Mouse (Mus musculus) heart, postnatal 36 days (tissue): ENCODE data around the gene Foxp1. TPM values are rescaled to one million over a fixed set of nuclear protein-coding genes. Genes with fewer than 3 reads are reported as not detected.

Source experiments
- DNase-seq, 2 experiments: peaks; one replicate each; pipeline ENCODE4 v3.0.0; 2021 to 2022
- intact Hi-C: fragments of 180-260 bp; cut with DNase I; formaldehyde crosslinking; loops from one replicate; pipeline ENCODE4 v1.15.1; 2025
- total RNA-seq, 2 experiments: library from RNA; stranded (reverse); gene quantifications; 2 replicates each; pipeline ENCODE4 v1.2.3; 2021

Foxp1 gene
- total RNA-seq, 2 experiments from 2014 or later: 31.9 to 39.3 TPM

GRCm38 (mm10) chr6:99093208-99093607, 429.3 kb downstream of the Foxp1 start:
- intact Hi-C loops: loop anchor here (5.0 kb wide), 1 partner anchor 61 kb away; no protein-coding TSS in a partner anchor
- no peak for DNase-seq

GRCm38 (mm10) chr6:99091799-99092198, 430.7 kb downstream of the Foxp1 start:
- DNase-seq: no peak
- intact Hi-C loops: loop anchor here (5.0 kb wide), 1 partner anchor 59 kb away; no protein-coding TSS in a partner anchor

GRCm38 (mm10) chr6:99087598-99087997, 434.9 kb downstream of the Foxp1 start:
- no peak for DNase-seq

GRCm38 (mm10) chr6:99084956-99085355, 437.6 kb downstream of the Foxp1 start:
- intact Hi-C loops: no loop called here
- DNase-seq: peak in 1 of 2 experiments; percentile 43

More at GRCm38 (mm10) chr6:99087598-99087997, 434.9 kb downstream of the Foxp1 start:
- intact Hi-C loops: no loop called here

GRCm38 (mm10) chr6:99081259-99081658, 441.3 kb downstream of the Foxp1 start:
- intact Hi-C loops: no loop called here
- no peak for DNase-seq

- no peak for DNase-seq
- intact Hi-C loops: no loop called here
Observed at GRCm38 (mm10) chr6:99079041-99079835, 443.3 kb downstream of the Foxp1 start.

- intact Hi-C loops: no loop called here
- DNase-seq: no peak
Observed at GRCm38 (mm10) chr6:99078089-99078488, 444.4 kb downstream of the Foxp1 start.

GRCm38 (mm10) chr6:99073303-99074271, 448.9 kb downstream of the Foxp1 start:
- no peak for DNase-seq
- intact Hi-C loops: no loop called here

- DNase-seq: no peak
- intact Hi-C loops: no loop called here
Observed at GRCm38 (mm10) chr6:99070710-99071109, 451.8 kb downstream of the Foxp1 start.

GRCm38 (mm10) chr6:99069726-99070125, 452.8 kb downstream of the Foxp1 start:
- intact Hi-C loops: no loop called here
- no peak for DNase-seq

GRCm38 (mm10) chr6:99065569-99066353, 456.8 kb downstream of the Foxp1 start:
- intact Hi-C loops: no loop called here
- DNase-seq: peak; percentile 50 to 59

- no peak for DNase-seq
- intact Hi-C loops: no loop called here
Observed at GRCm38 (mm10) chr6:99063982-99064484, 458.5 kb downstream of the Foxp1 start.

GRCm38 (mm10) chr6:99062931-99063330, 459.6 kb downstream of the Foxp1 start:
- intact Hi-C loops: no loop called here
- DNase-seq: no peak

GRCm38 (mm10) chr6:99058688-99059087, 463.8 kb downstream of the Foxp1 start:
- intact Hi-C loops: no loop called here
- no peak for DNase-seq

- DNase-seq: no peak
- intact Hi-C loops: no loop called here
Observed at GRCm38 (mm10) chr6:99057113-99057553, 465.4 kb downstream of the Foxp1 start.

GRCm38 (mm10) chr6:99056379-99056778, 466.1 kb downstream of the Foxp1 start:
- no peak for DNase-seq
- intact Hi-C loops: no loop called here

GRCm38 (mm10) chr6:99053998-99054397, 468.5 kb downstream of the Foxp1 start:
- DNase-seq: no peak
- intact Hi-C loops: no loop called here

GRCm38 (mm10) chr6:99053111-99053510, 469.4 kb downstream of the Foxp1 start:
- no peak for DNase-seq
- intact Hi-C loops: no loop called here

GRCm38 (mm10) chr6:99051724-99052123, 470.8 kb downstream of the Foxp1 start:
- no peak for DNase-seq
- intact Hi-C loops: no loop called here
